Mouse (Mus musculus): ENCODE data around the gene Slc44a4.

DNA sequence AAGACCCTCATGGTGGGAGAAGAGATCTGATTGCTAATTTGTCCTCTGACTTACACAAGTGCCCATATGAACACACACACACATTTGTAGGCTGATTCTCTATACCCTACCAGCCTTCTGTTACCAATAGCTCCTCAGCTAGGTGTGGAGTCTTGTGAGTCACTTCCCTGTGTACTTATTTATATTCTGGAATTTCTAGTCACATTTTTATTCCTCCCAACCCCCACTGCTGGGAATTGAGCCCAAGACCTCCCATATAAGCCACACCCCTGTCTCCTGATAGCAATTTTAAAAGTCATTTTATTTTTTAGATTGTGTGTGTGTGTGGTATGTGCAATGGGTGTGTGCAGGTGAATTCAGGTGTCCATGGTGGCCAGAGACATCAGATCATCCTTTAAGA is 30.1 kb downstream of the Slc44a4 start:
- TF ChIP-seq CTCF (IDR thresholded peaks at IDR 0.05; ENCODE audit: extremely low read depth, insufficient read length, insufficient replicate concordance, low read depth, low read length): no peak
- no peak for TF ChIP-seq POLR2A (IDR thresholded peaks at IDR 0.05; ENCODE audit: low read depth, low read length)
